Mouse (Mus musculus) CH12.LX (cell line): ENCODE measurements around the gene Sec16a. TPM values are rescaled to one million over a fixed set of nuclear protein-coding genes. Genes with fewer than 3 reads are reported as not detected.

ENCODE experiments used
- DNase-seq: peaks from one replicate; pipeline ENCODE4 v3.0.0-alpha.2; 2013; ENCODE audit errors: extremely low read depth
- H3K27ac ChIP-seq: 2 replicates; pipeline ENCODE4 v1.5.1; 2012; ENCODE audit warnings: low read depth, mild to moderate bottlenecking, control low read depth, moderate library complexity; ENCODE audit not compliant: insufficient read depth
- H3K27me3 ChIP-seq: replicated peaks from 2 replicates; pipeline ENCODE3; 2012; ENCODE audit warnings: inconsistent platforms
- H3K36me3 ChIP-seq, 2 experiments: replicated peaks in 1 of 2; 2 replicates each; pipeline versions ENCODE3 to v1.6.1; 2012; ENCODE audit warnings: inconsistent platforms in 1 of 2, low read length in 1 of 2, mild to moderate bottlenecking in 1 of 2, mixed read lengths in 1 of 2, moderate library complexity in 1 of 2; ENCODE audit not compliant: control insufficient read depth in 1 of 2, insufficient read depth in 1 of 2
- H3K4me1 ChIP-seq, 2 experiments: 2 replicates each; pipeline ENCODE4 v1.6.1; 2012; ENCODE audit warnings: inconsistent platforms in 1 of 2, moderate library complexity in 1 of 2; ENCODE audit not compliant: insufficient read depth in 2 of 2, control insufficient read depth in 1 of 2
- H3K4me2 ChIP-seq: 2 replicates; pipeline ENCODE4 v1.6.1; 2012; ENCODE audit warnings: low read depth, mild to moderate bottlenecking, control low read depth; ENCODE audit not compliant: poor library complexity, insufficient read depth, severe bottlenecking
- H3K4me3 ChIP-seq, 3 experiments: fragments of 150-350 bp in 1 of 3; sonication (generic) in 1 of 3; replicated peaks in 1 of 3; 2 replicates each; pipeline versions ENCODE3 to v1.5.1; 2011 to 2012; ENCODE audit warnings: low read depth in 2 of 3, low read length in 2 of 3, mild to moderate bottlenecking in 2 of 3, moderate library complexity in 2 of 3, control low read depth in 1 of 3, improper control_type of control experiment in 1 of 3, inconsistent platforms in 1 of 3, mixed read lengths in 1 of 3; ENCODE audit not compliant: poor library complexity in 1 of 3
- H3K79me2 ChIP-seq: replicated peaks from 2 replicates; pipeline ENCODE4 v1.6.1; 2012; ENCODE audit warnings: mild to moderate bottlenecking, moderate library complexity; ENCODE audit not compliant: control insufficient read depth, poor library complexity, insufficient read depth, severe bottlenecking; ENCODE audit errors: extremely low read depth
- H3K9ac ChIP-seq: 2 replicates; pipeline ENCODE4 v1.6.1; 2012; ENCODE audit warnings: low read depth, mild to moderate bottlenecking, control low read depth, moderate library complexity; ENCODE audit not compliant: insufficient read depth
- H3K9me3 ChIP-seq: replicated peaks from 2 replicates; pipeline ENCODE3; 2012; ENCODE audit warnings: low read length, inconsistent platforms, mixed read lengths
- BHLHE40 ChIP-seq: IDR thresholded peaks from 2 replicates; pipeline ENCODE4 v1.6.1; 2011; ENCODE audit warnings: mild to moderate bottlenecking, low read depth, low read length, improper control_type of control experiment
- CHD2 ChIP-seq: IDR thresholded peaks from 2 replicates; pipeline ENCODE4 v1.6.1; 2011; ENCODE audit warnings: low read length, improper control_type of control experiment
- ELF1 ChIP-seq: IDR thresholded peaks from 2 replicates; pipeline ENCODE4 v1.6.1; 2014; ENCODE audit warnings: low read depth, mild to moderate bottlenecking, inconsistent platforms, low read length, improper control_type of control experiment
- IRF4 ChIP-seq: IDR thresholded peaks from 2 replicates; pipeline ENCODE4 v1.6.1; 2014; ENCODE audit warnings: low read depth, mild to moderate bottlenecking, inconsistent platforms, low read length, improper control_type of control experiment
- KAT2A ChIP-seq: IDR thresholded peaks from 2 replicates; pipeline ENCODE4 v1.6.1; 2012; ENCODE audit warnings: low read length, improper control_type of control experiment, inconsistent platforms; ENCODE audit not compliant: insufficient replicate concordance
- MAX ChIP-seq: IDR thresholded peaks from 2 replicates; pipeline ENCODE4 v1.6.1; 2011; ENCODE audit warnings: low read length, improper control_type of control experiment
- MAZ ChIP-seq: IDR thresholded peaks from 2 replicates; pipeline ENCODE4 v1.6.1; 2012; ENCODE audit warnings: low read depth, mild to moderate bottlenecking, inconsistent platforms, low read length, improper control_type of control experiment, moderate library complexity
- MXI1 ChIP-seq: IDR thresholded peaks from 2 replicates; pipeline ENCODE4 v1.6.1; 2011; ENCODE audit warnings: mild to moderate bottlenecking, low read depth, low read length, improper control_type of control experiment
- POLR2A ChIP-seq: IDR thresholded peaks from 2 replicates; pipeline ENCODE4 v1.6.1; 2011; ENCODE audit warnings: low read depth, mild to moderate bottlenecking, improper control_type of control experiment, low read length
- POLR2AphosphoS2 ChIP-seq: IDR thresholded peaks from 2 replicates; pipeline ENCODE4 v1.6.1; 2011; ENCODE audit warnings: low read depth, low read length, improper control_type of control experiment
- TBP ChIP-seq: conservative IDR thresholded peaks from 2 replicates; pipeline ENCODE4 v1.6.1; 2011; ENCODE audit warnings: low read depth, low read length, improper control_type of control experiment
- TCF12 ChIP-seq: IDR thresholded peaks from 2 replicates; pipeline ENCODE4 v1.6.1; 2014; ENCODE audit warnings: low read depth, mild to moderate bottlenecking, inconsistent platforms, low read length, improper control_type of control experiment
- ZC3H11A ChIP-seq: IDR thresholded peaks from 2 replicates; pipeline ENCODE4 v1.6.1; 2012; ENCODE audit warnings: low read depth, mild to moderate bottlenecking, inconsistent platforms, low read length, improper control_type of control experiment
- ZNF384 ChIP-seq: IDR thresholded peaks from 2 replicates; pipeline ENCODE4 v1.6.1; 2012; ENCODE audit warnings: low read depth, low read length, improper control_type of control experiment, inconsistent platforms
- dilution Hi-C: fragments of 300-500 bp; cut with MboI; formaldehyde crosslinking; loops from 2 replicates; pipeline ENCODE4 v1.14.3; 2020; ENCODE audit warnings: low sequenced_read_pairs; ENCODE audit not compliant: extremely low pct_unique_long_range_greater_than_20kb, extremely low pct_ligation_motif_present
- in situ Hi-C: fragments of 300-500 bp; cut with MboI; formaldehyde crosslinking; loops from 3 replicates; pipeline ENCODE4 v1.14.3; 2019; ENCODE audit warnings: low sequenced_read_pairs, low pct_ligation_motif_present, low pct_unique_long_range_greater_than_20kb, mixed read lengths
- polyA plus RNA-seq: library from polyadenylated mRNA; unstranded; fragments of >175 nt; gene quantifications from 2 replicates; pipeline ENCODE4 v1.2.1, GENCODE M21; 2012; ENCODE audit warnings: low read depth; ENCODE audit not compliant: insufficient read length
- total RNA-seq, 2 experiments: library from RNA; depleted of rRNA; stranded (reverse); fragments of 300-350 nt in 1 of 2; fragments of >200 nt in 1 of 2; gene quantifications; 2 replicates each; pipeline ENCODE4 v1.2.3; 2012 to 2014

The Sec16a gene
- total and polyA plus RNA-seq, 3 experiments, result 22.8 to 38.9 (median 31.8) TPM

DNA sequence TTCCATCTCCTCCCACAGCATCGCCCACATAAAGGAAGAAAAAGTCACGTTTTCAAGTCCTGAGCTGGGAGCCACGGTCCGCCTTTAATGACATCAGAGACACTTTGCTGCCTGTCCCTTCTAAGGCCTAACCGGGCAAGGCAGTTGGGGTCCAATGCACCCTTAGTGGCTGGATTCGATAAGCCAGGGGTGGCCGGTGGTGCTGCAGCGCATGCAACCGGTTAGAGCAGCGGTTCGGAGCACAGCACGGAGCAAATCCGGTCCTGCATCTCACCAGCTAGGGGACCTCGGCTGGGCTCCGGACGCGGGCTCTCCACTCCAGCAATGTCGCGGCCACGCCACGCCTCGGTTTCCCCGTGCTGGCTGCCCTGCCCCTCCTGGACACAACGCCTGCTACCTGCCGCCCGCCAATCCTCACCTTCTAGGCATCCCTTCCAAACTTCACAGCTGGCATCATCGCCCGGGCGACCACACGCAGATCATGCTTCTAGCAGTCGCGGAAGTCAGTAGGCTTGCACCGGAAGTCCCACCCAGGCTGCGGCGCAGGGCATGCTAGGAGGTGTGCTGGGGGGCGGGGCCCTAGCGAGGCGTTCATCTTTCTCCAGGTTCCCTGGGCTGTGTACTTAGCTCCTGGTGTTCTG, 64.8 kb downstream of the Sec16a start, which contains the start of gene Snapc4 (continued):
- TF ChIP-seq KAT2A (peak; percentile 75; the same call in 1 of the 2 replicates), POLR2AphosphoS2 (peak; percentile 85; the same call in 1 of the 2 replicates), POLR2A (peak; percentile 90), TCF12 (peak; percentile 80), MAZ (peak; percentile 80), TBP (peak; percentile 69; the same call in 1 of the 2 replicates), ELF1 (peak; percentile 91)

DNA sequence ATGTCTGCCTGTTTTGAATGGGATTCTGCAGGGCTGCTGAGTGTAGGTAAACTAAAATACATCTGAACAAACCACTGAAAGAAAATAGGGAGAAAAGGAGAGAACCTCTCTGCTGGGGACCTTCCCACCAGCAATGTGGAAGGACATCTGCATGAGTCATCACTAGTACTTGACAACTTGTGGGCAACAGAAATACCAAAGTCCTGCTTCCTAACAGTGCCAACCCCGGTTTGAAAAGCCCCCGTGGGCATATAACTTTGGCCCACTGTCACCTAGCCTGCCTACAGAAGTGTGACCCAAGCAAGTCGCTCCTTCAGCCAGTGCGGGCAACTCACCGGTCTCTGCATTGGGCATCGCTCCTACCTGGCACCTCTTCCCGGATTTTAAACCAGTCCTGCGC, 72.6 kb downstream of the Sec16a start:
- no peak overlapping the region for H3K27ac ChIP-seq
- H3K36me3 ChIP-seq, result peaks cover 93 to 100% of the 10 kb centered on the region in 2 experiments
- no peaks in the 10 kb centered on the region for H3K9me3 ChIP-seq
- no peak overlapping the region for H3K9ac ChIP-seq
- no peak overlapping the region for H3K4me2 ChIP-seq
- dilution Hi-C loops, result no loop called here
- in situ Hi-C loops, result no loop called here
- no peak for TF ChIP-seq POLR2A
- no peaks in the 10 kb centered on the region for H3K27me3 ChIP-seq
- no peaks in the 10 kb centered on the region for H3K79me2 ChIP-seq
- H3K4me1 ChIP-seq, result no peaks in the 10 kb centered on the region
- DNase-seq, result no peak
- H3K4me3 ChIP-seq, result no peak overlapping the region

DNA sequence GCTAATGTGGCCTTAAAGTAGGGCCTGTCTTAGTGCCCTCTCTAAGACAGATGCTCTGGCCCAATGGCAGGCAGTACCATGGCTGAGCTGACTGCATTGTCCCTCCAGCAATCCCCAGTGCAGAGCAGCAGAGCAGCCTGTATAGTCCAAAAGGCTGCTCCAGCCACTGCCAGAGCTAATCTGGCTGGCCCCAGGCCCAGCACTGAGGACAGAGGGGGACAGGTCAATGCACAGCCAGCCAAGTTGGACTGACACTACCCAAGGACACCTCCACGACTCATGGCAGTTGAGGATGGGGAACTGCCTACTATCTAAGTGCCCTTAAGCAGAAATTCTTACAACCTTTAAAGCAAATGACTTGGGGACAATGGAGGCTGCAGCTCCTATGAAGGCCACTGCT, 76.4 kb downstream of the Sec16a start:
- in situ Hi-C loops (no loop called here), dilution Hi-C loops (no loop called here)
- H3K79me2 ChIP-seq, result no peaks in the 10 kb centered on the region
- no peak overlapping the region for H3K9ac ChIP-seq
- no peak for DNase-seq
- peaks cover 94 to 100% of the 10 kb centered on the region in 2 experiments for H3K36me3 ChIP-seq
- no peaks in the 10 kb centered on the region for H3K4me1 ChIP-seq
- no peak overlapping the region for H3K4me3 ChIP-seq
- H3K4me2 ChIP-seq, result no peak overlapping the region
- no peak overlapping the region for H3K27ac ChIP-seq
- H3K27me3 ChIP-seq, result no peaks in the 10 kb centered on the region
- no peaks in the 10 kb centered on the region for H3K9me3 ChIP-seq
- TF ChIP-seq BHLHE40, result no peak
- no peak for TF ChIP-seq IRF4
- TF ChIP-seq MAX, result no peak
- no peak for TF ChIP-seq ZNF384
- no peak for TF ChIP-seq ELF1
- no peak for TF ChIP-seq ZC3H11A
- TF ChIP-seq MXI1, result no peak
- TF ChIP-seq CHD2, result no peak
